In the genomic region with DNA sequence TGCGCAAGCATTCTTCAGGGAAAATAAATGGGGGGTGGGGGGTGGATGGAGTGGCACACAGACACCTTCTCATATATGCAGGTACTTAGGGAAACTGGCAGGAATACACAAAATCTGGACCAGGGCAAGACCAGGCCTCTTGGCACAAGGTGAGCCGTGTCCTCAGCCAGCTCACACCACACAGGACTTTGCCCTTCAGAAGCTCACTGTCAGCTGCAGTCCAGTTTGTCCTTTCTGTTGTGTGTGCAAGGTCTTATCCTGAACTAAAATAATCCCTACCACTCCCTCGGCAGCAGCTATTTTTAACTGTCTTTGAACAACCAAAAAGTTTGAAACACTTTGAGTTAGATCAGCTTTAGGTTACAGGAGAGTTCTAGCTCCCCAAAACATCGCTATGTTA, we compare ENCODE assay signal across 20 mouse cellular contexts.
DNase-seq lines count a peak whose midpoint lies in the region; ATAC-seq and TF ChIP-seq lines count a peak whose summit lies in the region.
"Had no signal": no experiment of that assay in that cellular context is flagged by ENCODE, and none has a peak within 500 bp of the region (broad histone marks: within the 10 kb centered on the region; RNA-seq: fewer than 3 reads in every experiment).

No protein-coding gene starts in this region.

- no peak for TF ChIP-seq CTCF in liver, adult 2 months (IDR thresholded peaks at IDR 0.05; ENCODE audit: low read depth, low read length)

- H3K9ac ChIP-seq in liver, adult 2 months (ENCODE audit: low read depth, low read length): no peak overlapping the region
- H3K9ac ChIP-seq in liver, embryonic 12.5 days: no peak overlapping the region
- H3K9ac ChIP-seq in heart, embryonic 16.5 days (ENCODE audit: low read length): no peak overlapping the region
- H3K9ac ChIP-seq: embryonic facial prominence, embryonic 15.5 days; forebrain, postnatal 0 days; lung, embryonic 14.5 days; neural tube, embryonic 15.5 days had no signal

- 52% methylated on average over 4 of the region's 4 CpGs for WGBS in liver, adult 2 months
- WGBS in liver, embryonic 12.5 days (ENCODE audit: insufficient replicate concordance): 64% methylated on average over 4 of the region's 4 CpGs
- 62% methylated on average over 4 of the region's 4 CpGs for WGBS in heart, embryonic 16.5 days

- intact Hi-C loops in heart, postnatal 36 days (cut with DNase I): no loop called here

- H3K4me3 ChIP-seq in liver, adult 2 months (ENCODE audit: insufficient read depth, low read depth, low read length): no peak overlapping the region
- no peak overlapping the region for H3K4me3 ChIP-seq in liver, embryonic 12.5 days
- H3K4me3 ChIP-seq in heart, embryonic 16.5 days (ENCODE audit: low read length): no peak overlapping the region
- H3K4me3 ChIP-seq: embryonic facial prominence, embryonic 15.5 days; neural tube, embryonic 15.5 days had no signal

- H3K4me2 ChIP-seq in liver, embryonic 12.5 days: no peak overlapping the region
- H3K4me2 ChIP-seq in heart, embryonic 16.5 days (ENCODE audit: low read depth, low read length): peak overlapping the region; percentile 14; the same call in 1 of the 2 replicates
- H3K4me2 ChIP-seq: embryonic facial prominence, embryonic 15.5 days; lung, embryonic 14.5 days; neural tube, embryonic 15.5 days had no signal

- peaks cover 2% of the 10 kb centered on the region for H3K36me3 ChIP-seq in liver, adult 2 months (ENCODE audit: control insufficient read depth, insufficient read depth, low read length)
- H3K36me3 ChIP-seq in liver, embryonic 12.5 days: peaks cover 26% of the 10 kb centered on the region
- peaks cover 46% of the 10 kb centered on the region for H3K36me3 ChIP-seq in heart, embryonic 16.5 days (ENCODE audit: control insufficient read depth, insufficient read depth)
- H3K36me3 ChIP-seq: G1E had no signal

- H3K79me2 ChIP-seq in liver, adult 2 months (ENCODE audit: control insufficient read depth, insufficient read depth, low read length): no peaks in the 10 kb centered on the region

- H3K27ac ChIP-seq in liver, adult 2 months (replicated peaks; ENCODE audit: insufficient read depth, low read depth, low read length): no peak overlapping the region
- H3K27ac ChIP-seq in liver, embryonic 12.5 days: no peak overlapping the region
- peak overlapping the region; percentile 89 for H3K27ac ChIP-seq in heart, embryonic 16.5 days (ENCODE audit: low read length)
- H3K27ac ChIP-seq: embryonic facial prominence, embryonic 15.5 days; neural tube, embryonic 15.5 days had no signal

- no peaks in the 10 kb centered on the region for H3K9me3 ChIP-seq in liver, embryonic 12.5 days (replicated peaks)
- H3K9me3 ChIP-seq in heart, embryonic 16.5 days (replicated peaks; ENCODE audit: control insufficient read depth, low read length): no peaks in the 10 kb centered on the region
- H3K9me3 ChIP-seq: embryonic facial prominence, embryonic 15.5 days; neural tube, embryonic 15.5 days had no signal

- DNase-seq in heart, adult 11 months: peak; percentile 95
- no peak for DNase-seq in heart, postnatal 36 days
- peak; percentile 92 for DNase-seq in liver, adult 2 months (ENCODE audit: extremely low read depth, low read depth, low spot score)
- peak; percentile 73 to 80 for DNase-seq in kidney, postnatal 36 days
- DNase-seq in cerebellum, adult 11 months: no peak
- DNase-seq: adrenal gland, postnatal 25 days; cerebellum, adult 18-20 months; cerebellum, postnatal 36 days; forebrain, postnatal 0 days; lung, embryonic 14.5 days; lung, postnatal 4 days; right cerebral cortex, postnatal 25 days; thymus, adult 18-20 months had no signal

- H3K4me1 ChIP-seq in liver, adult 2 months (ENCODE audit: control insufficient read depth, insufficient read depth, low read length): no peaks in the 10 kb centered on the region
- no peaks in the 10 kb centered on the region for H3K4me1 ChIP-seq in liver, embryonic 12.5 days
- H3K4me1 ChIP-seq in heart, embryonic 16.5 days (ENCODE audit: control insufficient read depth, insufficient read depth, low read length): peaks cover 6% of the 10 kb centered on the region; the same call in 1 of the 2 replicates
- H3K4me1 ChIP-seq: embryonic facial prominence, embryonic 15.5 days had no signal

- no peaks in the 10 kb centered on the region for H3K27me3 ChIP-seq in liver, adult 2 months (ENCODE audit: control insufficient read depth, insufficient read depth, low read length)
- no peaks in the 10 kb centered on the region for H3K27me3 ChIP-seq in liver, embryonic 12.5 days (replicated peaks)
- no peaks in the 10 kb centered on the region for H3K27me3 ChIP-seq in heart, embryonic 16.5 days (ENCODE audit: control insufficient read depth, insufficient read depth, low read length)
- H3K27me3 ChIP-seq: embryonic facial prominence, embryonic 15.5 days; neural tube, embryonic 15.5 days had no signal

- ATAC-seq in liver, embryonic 12.5 days: no peak
- ATAC-seq in heart, embryonic 16.5 days (replicated peaks; ENCODE audit: extremely low read depth, insufficient read depth, low FRiP score): peak; percentile 89
- ATAC-seq in activated CD4-positive, CD25-positive, alpha-beta regulatory T cell, adult 4 months: no peak
- ATAC-seq: forebrain, postnatal 0 days; midbrain, embryonic 16.5 days had no signal

- TF ChIP-seq POLR2A in liver, adult 2 months (IDR thresholded peaks at IDR 0.05; ENCODE audit: extremely low read depth, insufficient read depth, low read length): no peak

Comparison
In these comparisons a context has a peak if more than half of its experiments do, and no peak if none do; other contexts are left out.
1. DNase-seq: peak in heart, adult 11 months (single experiment), liver, adult 2 months (single experiment) and kidney, postnatal 36 days (2 of 2); none in heart, postnatal 36 days (0 of 2) and cerebellum, adult 11 months (single experiment).